Mouse (Mus musculus): ENCODE measurements around the gene Gm49486.

Gene Gm49486

GRCm38 (mm10) chr15:79212750-79213446, 16.3 kb upstream of the Gm49486 start:
- CTCF ChIA-PET = interaction anchor here in 3 of 4 experiments (0.5 to 1.0 kb wide), 4 partner anchors 11 to 620 kb away, joined by 3 to 5 read pairs (median 4); no protein-coding TSS in a partner anchor
- POLR2A ChIA-PET = interaction anchor here in 3 of 4 experiments (0.6 to 5.1 kb wide), 21 partner anchors 11 to 961 kb away, joined by 3 to 37 read pairs (median 4); partner anchors contain the start of genes Gm49486 (in 2 of the 3), Pick1 (in 2 of the 3), Micall1 (in 1 of the 3) and Pla2g6 (in 1 of the 3)

- ChIA-PET POLR2A (interaction anchor here in 3 of 4 experiments (0.6 to 5.1 kb wide), 15 partner anchors 10 to 284 kb away, joined by 3 to 37 read pairs (median 4); partner anchors contain the start of genes Gm49486 (in 2 of the 3), Pick1 (in 2 of the 3), Micall1 (in 1 of the 3) and Pla2g6 (in 1 of the 3)), CTCF (interaction anchor here in 1 of 4 experiments (0.5 kb wide), 1 partner anchor 621 kb away, joined by 5 read pairs; no protein-coding TSS in a partner anchor)
These were observed 15.6 kb upstream of the Gm49486 start for GRCm38 (mm10) chr15:79213591-79213990.

GRCm38 (mm10) chr15:79216191-79216590, 13.0 kb upstream of the Gm49486 start:
- ChIA-PET CTCF (no interaction called here), POLR2A (interaction anchor here in 1 of 4 experiments (0.7 to 5.1 kb wide), 2 partner anchors 9 to 62 kb away, joined by 3 to 37 read pairs; no protein-coding TSS in a partner anchor)

GRCm38 (mm10) chr15:79219572-79219971, 9.6 kb upstream of the Gm49486 start:
- POLR2A ChIA-PET = interaction anchor here in 3 of 4 experiments (0.5 to 1.1 kb wide), 4 partner anchors 9 to 19 kb away, joined by 3 to 5 read pairs (median 3); partner anchors contain the start of genes Gm49486 (in 1 of the 3) and Pick1 (in 1 of the 3)
- CTCF ChIA-PET = interaction anchor here in 2 of 4 experiments (0.5 to 0.9 kb wide), 2 partner anchors 24 to 210 kb away, joined by 3 to 8 read pairs; no protein-coding TSS in a partner anchor

GRCm38 (mm10) chr15:79223641-79224040, 5.5 kb upstream of the Gm49486 start:
- ChIA-PET CTCF (interaction anchor here (0.6 to 3.3 kb wide), 20 partner anchors 11 to 1118 kb away, joined by 3 to 19 read pairs (median 4); partner anchors contain the start of genes 1700088E04Rik (in 1 of the 4) and Npcd (in 1 of the 4)), POLR2A (interaction anchor here (0.6 to 5.6 kb wide), 39 partner anchors 9 to 1269 kb away, joined by 3 to 37 read pairs (median 4); partner anchors contain the start of genes Ankrd54 (in 1 of the 4), Dmc1 (in 1 of the 4) and Pla2g6 (in 1 of the 4))

GRCm38 (mm10) chr15:79224685-79225084, 4.5 kb upstream of the Gm49486 start:
- ChIA-PET POLR2A (interaction anchor here in 3 of 4 experiments (0.7 to 5.6 kb wide), 8 partner anchors 8 to 103 kb away, joined by 3 to 37 read pairs (median 4); partner anchors contain the start of gene Pla2g6 (in 1 of the 3)), CTCF (interaction anchor here (0.6 to 3.3 kb wide), 24 partner anchors 13 to 434 kb away, joined by 3 to 22 read pairs (median 4); partner anchors contain the start of genes Cby1 (in 1 of the 4) and Fam227a (in 1 of the 4))

- ChIA-PET POLR2A (interaction anchor here in 1 of 4 experiments (0.6 to 5.6 kb wide), 2 partner anchors 12 to 81 kb away, joined by 5 to 37 read pairs; no protein-coding TSS in a partner anchor), CTCF (interaction anchor here in 3 of 4 experiments (0.6 to 3.3 kb wide), 6 partner anchors 14 to 163 kb away, joined by 3 to 22 read pairs (median 8); partner anchors contain the start of gene Ankrd54 (in 1 of the 3))
These were observed 3.4 kb upstream of the Gm49486 start for GRCm38 (mm10) chr15:79225780-79226179.

- POLR2A ChIA-PET = interaction anchor here in 1 of 4 experiments (0.7 to 0.8 kb wide), 2 partner anchors 9 to 92 kb away, joined by 3 read pairs; partner anchors contain the start of gene Pla2g6
- CTCF ChIA-PET = interaction anchor here in 2 of 4 experiments (0.6 to 1.5 kb wide), 4 partner anchors 8 to 97 kb away, joined by 3 to 9 read pairs (median 4); no protein-coding TSS in a partner anchor
These were observed 6.1 kb downstream of the Gm49486 start for GRCm38 (mm10) chr15:79235268-79235667.

GRCm38 (mm10) chr15:79238036-79238435, 8.8 kb downstream of the Gm49486 start:
- POLR2A ChIA-PET = interaction anchor here (0.6 to 1.9 kb wide), 9 partner anchors 9 to 308 kb away, joined by 3 to 8 read pairs (median 3); partner anchors contain the start of genes Gm49486 (in 2 of the 4), Pick1 (in 2 of the 4), Ankrd54 (in 1 of the 4) and Ddx17 (in 1 of the 4)
- CTCF ChIA-PET = interaction anchor here in 3 of 4 experiments (0.6 to 1.4 kb wide), 3 partner anchors 13 to 240 kb away, joined by 3 to 5 read pairs (median 3); no protein-coding TSS in a partner anchor

- POLR2A ChIA-PET = interaction anchor here in 3 of 4 experiments (0.5 to 3.0 kb wide), 39 partner anchors 8 to 421 kb away, joined by 3 to 20 read pairs (median 4); partner anchors contain the start of genes Gm49486 (in 2 of the 3), Pick1 (in 2 of the 3), Ddx17 (in 1 of the 3) and Kcnj4 (in 1 of the 3)
These were observed 13.5 kb downstream of the Gm49486 start for GRCm38 (mm10) chr15:79242574-79243233.

GRCm38 (mm10) chr15:79243234-79244042, 14.2 kb downstream of the Gm49486 start:
- CTCF ChIA-PET = interaction anchor here (0.5 to 3.9 kb wide), 130 partner anchors 8 to 608 kb away, joined by 3 to 67 read pairs (median 4); partner anchors contain the start of genes Gm49486 (in 4 of the 4), Pick1 (in 4 of the 4), 1700088E04Rik (in 2 of the 4) and Cby1 (in 2 of the 4)
- POLR2A ChIA-PET = interaction anchor here in 3 of 4 experiments (0.5 to 3.0 kb wide), 49 partner anchors 9 to 420 kb away, joined by 3 to 20 read pairs (median 4); partner anchors contain the start of genes Ddx17 (in 2 of the 3), Gm49486 (in 2 of the 3), Pick1 (in 2 of the 3) and Kcnj4 (in 1 of the 3)

More at GRCm38 (mm10) chr15:79242574-79243233, 13.5 kb downstream of the Gm49486 start:
- CTCF ChIA-PET = interaction anchor here (0.5 to 3.9 kb wide), 130 partner anchors 8 to 608 kb away, joined by 3 to 67 read pairs (median 4); partner anchors contain the start of genes Gm49486 (in 4 of the 4), Pick1 (in 4 of the 4), 1700088E04Rik (in 2 of the 4) and Cby1 (in 2 of the 4)

- ChIA-PET POLR2A (interaction anchor here in 3 of 4 experiments (0.6 to 3.0 kb wide), 23 partner anchors 8 to 406 kb away, joined by 3 to 20 read pairs (median 4); partner anchors contain the start of genes Ddx17 (in 1 of the 3), Gm49486 (in 1 of the 3), Kcnj4 (in 1 of the 3) and Pick1 (in 1 of the 3)), CTCF (interaction anchor here (0.7 to 3.9 kb wide), 38 partner anchors 8 to 479 kb away, joined by 3 to 67 read pairs (median 7); partner anchors contain the start of genes Gm49486 (in 3 of the 4), Pick1 (in 3 of the 4), Cby1 (in 1 of the 4) and Dmc1 (in 1 of the 4))
These were observed 15.1 kb downstream of the Gm49486 start for GRCm38 (mm10) chr15:79244071-79244893.

- POLR2A ChIA-PET = interaction anchor here in 2 of 4 experiments (0.9 to 1.1 kb wide), 5 partner anchors 8 to 164 kb away, joined by 3 read pairs; no protein-coding TSS in a partner anchor
These were observed 16.1 kb downstream of the Gm49486 start for GRCm38 (mm10) chr15:79245321-79245720.

GRCm38 (mm10) chr15:79250236-79250635, 21.0 kb downstream of the Gm49486 start:
- ChIA-PET CTCF (interaction anchor here in 1 of 4 experiments (1.1 to 2.1 kb wide), 4 partner anchors 21 to 409 kb away, joined by 3 to 7 read pairs (median 4); partner anchors contain the start of genes Cby1 and Fam227a), POLR2A (interaction anchor here in 2 of 4 experiments (1.4 to 1.9 kb wide), 4 partner anchors 8 to 96 kb away, joined by 4 to 6 read pairs (median 5); no protein-coding TSS in a partner anchor)

More at GRCm38 (mm10) chr15:79245321-79245720, 16.1 kb downstream of the Gm49486 start:
- CTCF ChIA-PET = interaction anchor here in 3 of 4 experiments (3.2 to 3.9 kb wide), 3 partner anchors 27 to 35 kb away, joined by 32 to 49 read pairs (median 43); no protein-coding TSS in a partner anchor

All from embryonic stem cell, embryonic (primary cell).